Mouse (Mus musculus): Measurements from ENCODE around the gene Pld1.
A peak's percentile ranks its signal among the peaks of the same experiment; 100 is the strongest.

Gene Pld1

DNA sequence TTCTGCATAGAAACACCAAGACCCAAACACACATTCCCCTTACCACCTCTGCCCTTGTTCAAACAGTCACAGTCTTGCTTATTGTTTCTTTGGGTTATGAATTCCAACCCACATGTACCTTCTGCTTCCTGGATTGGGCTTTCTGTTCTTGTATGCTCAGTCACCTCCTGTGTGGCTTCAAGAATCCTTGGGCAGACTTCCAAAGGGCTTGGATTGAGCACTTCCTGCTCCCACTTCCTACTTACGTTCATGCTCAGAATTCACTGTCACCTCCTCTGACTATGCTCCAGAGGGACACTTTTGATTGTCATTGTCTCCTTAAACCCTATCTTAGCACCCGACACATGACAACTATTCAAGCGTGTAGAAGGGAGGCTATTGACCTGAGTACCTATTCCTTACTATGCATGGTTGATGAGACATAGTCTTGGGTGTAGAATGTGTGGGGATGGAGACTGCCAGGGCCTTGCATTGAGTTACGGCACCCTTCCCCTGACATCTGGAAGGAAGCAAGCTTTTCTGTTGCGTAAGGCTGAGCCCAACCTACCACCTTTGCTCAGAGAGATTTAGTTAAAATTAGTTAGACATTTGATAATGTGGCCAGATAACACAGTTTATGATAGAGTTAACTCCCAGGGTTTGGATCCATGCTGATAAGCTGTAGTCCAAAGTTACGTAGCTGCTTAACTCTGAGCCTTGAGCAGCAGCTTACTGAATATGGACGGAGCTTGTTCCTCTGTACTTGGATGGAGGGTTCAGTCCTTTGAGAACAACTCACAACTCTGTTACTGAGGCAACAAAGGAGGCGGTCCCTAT lies 55.9 kb downstream of the Pld1 start:
- no peak for DNase-seq

GRCm38 (mm10) chr3:28004321-28004720 lies 65.8 kb downstream of the Pld1 start:
- no peak for DNase-seq

DNA sequence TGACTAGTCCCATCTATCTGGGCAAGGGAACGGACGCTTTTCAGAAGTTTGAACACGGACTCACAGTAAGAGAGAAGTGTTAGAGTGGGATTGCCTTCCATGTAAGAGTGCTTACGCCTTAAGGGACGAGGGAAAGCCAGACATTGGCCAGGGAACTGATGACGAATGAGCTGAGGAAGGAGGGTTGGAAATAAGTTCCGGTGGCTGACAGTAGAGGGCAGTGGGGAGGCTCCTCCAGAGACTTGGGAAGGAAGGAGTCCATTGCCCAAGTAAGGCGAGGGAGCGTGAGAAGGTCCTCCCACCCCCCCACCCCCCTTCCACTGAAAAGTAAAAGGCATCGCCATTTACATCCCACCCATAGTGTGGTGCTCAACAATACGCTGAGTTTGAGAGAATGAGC lies 69.2 kb downstream of the Pld1 start:
- DNase-seq = no peak

DNA sequence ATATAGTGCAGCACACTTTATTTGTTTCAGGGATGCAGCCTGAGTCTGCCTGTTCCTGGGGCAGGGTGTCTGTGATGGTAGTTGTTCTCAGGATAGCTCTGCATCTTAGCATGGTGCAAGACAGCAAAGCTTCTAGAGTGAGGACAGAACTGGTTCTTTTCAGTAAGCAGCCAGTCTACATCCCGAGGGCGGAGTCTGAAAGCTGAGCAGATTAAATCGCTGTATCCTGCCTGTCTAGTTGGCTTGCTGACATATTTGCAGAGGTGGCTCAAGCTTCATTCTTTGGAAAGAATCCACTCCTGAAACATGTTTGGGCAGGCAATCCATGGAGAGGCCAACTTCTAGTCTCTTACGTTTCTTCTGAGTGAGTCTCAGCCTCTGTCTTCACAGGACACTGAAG lies 69.9 kb downstream of the Pld1 start:
- DNase-seq = no peak

GRCm38 (mm10) chr3:28012177-28012576 lies 73.7 kb downstream of the Pld1 start:
- no peak for DNase-seq

- DNase-seq = no peak
These were observed 74.9 kb downstream of the Pld1 start for GRCm38 (mm10) chr3:28013441-28013840.

DNA sequence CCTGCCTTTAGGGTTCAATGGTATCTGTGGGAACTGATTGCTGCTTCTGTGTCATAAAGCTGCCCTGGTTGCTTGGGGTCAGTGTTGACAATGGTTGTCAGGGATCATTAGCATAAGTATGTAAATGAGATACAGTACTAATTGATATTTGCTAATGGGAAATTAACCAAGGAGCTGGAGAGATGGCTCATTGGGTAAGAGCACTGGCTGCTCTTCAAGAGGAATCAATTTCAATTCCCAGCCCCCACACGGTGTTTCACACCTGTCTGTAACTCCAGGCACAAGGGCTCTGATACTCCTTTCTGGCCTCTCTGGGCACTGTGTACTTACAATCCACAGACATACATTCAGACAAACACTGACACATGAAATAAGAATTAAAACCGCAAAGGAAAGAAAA lies 78.5 kb downstream of the Pld1 start:
- DNase-seq = no peak

GRCm38 (mm10) chr3:28019727-28020126 lies 81.2 kb downstream of the Pld1 start:
- no peak for DNase-seq

DNA sequence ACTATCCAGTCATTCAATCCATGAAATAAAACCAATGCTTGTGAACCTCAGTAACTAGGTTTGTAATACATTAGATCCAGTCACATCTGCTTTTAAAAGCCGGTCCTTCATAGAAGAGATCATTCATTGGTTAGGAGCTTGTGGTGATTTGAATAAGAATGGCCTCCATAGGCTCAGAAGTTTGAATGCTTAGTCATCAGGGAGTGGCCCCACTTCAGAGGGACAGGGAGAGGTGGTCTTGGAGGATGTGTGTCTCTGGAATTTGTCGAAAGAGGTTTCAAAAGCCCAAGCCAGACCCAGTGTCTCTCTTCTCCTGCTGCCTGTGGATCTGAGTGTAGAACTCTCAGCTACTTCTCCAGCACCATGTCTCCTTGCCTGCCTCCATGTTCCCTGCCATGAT lies 81.9 kb downstream of the Pld1 start:
- no peak for DNase-seq

- no peak for DNase-seq
These were observed 83.7 kb downstream of the Pld1 start for GRCm38 (mm10) chr3:28022191-28022590.

- no peak for DNase-seq
These were observed 88.4 kb downstream of the Pld1 start for GRCm38 (mm10) chr3:28026876-28027275.

- DNase-seq = no peak
These were observed 90.0 kb downstream of the Pld1 start for GRCm38 (mm10) chr3:28028456-28028855.

GRCm38 (mm10) chr3:28030860-28031259 lies 92.4 kb downstream of the Pld1 start:
- DNase-seq = no peak

DNA sequence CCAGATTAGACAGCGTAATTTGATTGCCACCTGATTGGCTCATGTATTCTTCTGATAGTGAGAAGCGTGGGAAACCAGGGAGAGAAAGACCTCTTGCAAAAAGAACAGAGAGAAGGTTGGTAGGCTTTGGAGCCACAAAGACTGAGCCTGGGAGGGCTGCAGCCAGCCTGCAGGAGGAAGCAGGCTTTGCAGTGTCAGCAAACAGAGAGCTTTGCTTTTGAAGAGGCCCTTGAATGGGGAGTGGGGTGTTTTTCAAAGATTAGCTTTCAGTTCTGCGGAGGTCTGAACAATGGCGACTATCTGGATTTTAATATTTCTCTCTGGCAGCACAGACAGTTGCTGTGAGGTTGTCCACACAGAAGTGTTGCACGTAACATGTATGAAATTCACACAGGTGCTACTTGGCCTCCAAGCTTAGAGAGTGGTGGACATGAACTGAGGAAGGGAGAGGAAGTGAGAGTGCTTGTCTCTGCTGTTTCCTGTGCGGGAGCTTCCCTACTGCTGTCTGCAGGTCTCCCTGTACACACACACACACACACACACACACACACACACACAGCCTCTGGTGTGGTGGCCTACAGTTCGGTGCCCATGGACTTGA lies 93.2 kb downstream of the Pld1 start:
- DNase-seq = no peak

DNA sequence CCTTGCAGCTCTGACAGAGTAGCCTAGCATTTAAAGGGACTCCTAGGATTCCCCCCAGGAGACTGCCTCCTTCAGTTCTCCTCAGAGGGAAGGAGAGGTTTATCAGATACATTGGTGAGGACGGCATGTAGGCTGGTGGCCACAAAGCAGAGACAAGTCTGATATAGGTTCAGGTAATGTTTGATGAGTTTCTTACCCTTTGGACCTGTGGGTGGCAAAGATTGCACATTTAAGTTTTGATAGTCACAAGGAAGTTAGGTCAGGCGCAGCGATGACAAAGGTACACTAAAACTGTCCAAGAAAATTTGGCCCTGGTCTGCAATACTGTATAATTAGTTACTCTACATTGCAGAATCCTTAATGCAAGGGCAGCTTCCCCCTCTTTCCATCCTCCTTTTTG lies 95.4 kb downstream of the Pld1 start:
- DNase-seq = no peak

GRCm38 (mm10) chr3:28034707-28035333 lies 96.3 kb downstream of the Pld1 start:
- no peak for DNase-seq

DNA sequence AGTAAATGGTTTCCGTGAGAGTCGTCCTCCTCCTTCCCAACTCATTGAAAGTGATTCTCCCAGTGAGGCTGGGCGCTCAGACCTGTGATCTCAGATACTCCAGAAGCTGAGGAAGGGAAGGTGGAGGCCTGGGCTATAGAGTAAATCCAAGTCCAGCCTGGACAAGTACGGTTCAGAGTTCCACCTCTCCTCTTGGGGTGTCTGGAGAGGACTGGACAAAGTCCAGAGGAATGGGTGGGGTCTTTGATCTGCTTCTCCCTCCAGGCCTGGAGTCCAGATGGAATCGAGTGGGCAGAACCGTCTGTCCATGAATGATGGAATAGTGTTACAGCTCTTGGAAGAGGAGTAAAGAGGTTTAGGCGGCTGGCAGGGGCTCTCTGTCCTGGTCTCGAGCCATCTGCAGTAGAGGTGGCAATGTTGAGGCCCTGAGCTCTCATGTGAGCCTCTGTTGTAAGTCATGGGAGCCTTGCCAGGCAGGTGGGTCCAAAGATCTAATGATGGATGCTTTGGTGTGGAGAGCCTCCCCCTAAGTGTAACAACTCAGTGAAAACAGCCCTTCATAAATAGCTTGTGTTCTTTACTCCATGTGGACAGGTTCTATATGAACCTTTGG lies 98.9 kb downstream of the Pld1 start:
- DNase-seq = no peak

DNA sequence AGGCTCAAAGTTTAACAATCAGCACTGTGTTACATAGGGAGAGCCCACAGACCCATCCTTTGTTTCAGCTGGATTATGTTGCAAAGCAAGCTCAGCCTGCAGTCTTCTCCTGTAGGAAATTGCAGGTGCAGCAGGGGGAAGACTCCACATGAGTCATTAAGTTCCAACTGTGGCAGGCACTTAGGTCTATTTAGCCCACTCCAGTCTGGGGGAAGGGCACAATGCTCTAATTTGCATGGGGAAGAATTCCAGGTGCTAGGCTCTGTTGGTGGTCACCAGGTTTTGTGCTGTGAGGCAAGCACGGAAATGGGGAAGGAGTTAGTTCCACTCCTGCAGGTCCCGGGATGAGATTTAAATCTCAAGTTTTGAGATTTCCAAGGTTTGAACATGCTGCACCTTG lies 99.6 kb downstream of the Pld1 start:
- DNase-seq = no peak

- peak in 1 of 2 experiments; percentile 9 for DNase-seq
These were observed 101.3 kb downstream of the Pld1 start for GRCm38 (mm10) chr3:28039760-28040159.

GRCm38 (mm10) chr3:28041236-28041635 lies 102.7 kb downstream of the Pld1 start:
- no peak for DNase-seq

- DNase-seq = no peak
These were observed 103.9 kb downstream of the Pld1 start for GRCm38 (mm10) chr3:28042366-28042765.

GRCm38 (mm10) chr3:28047599-28047998 lies 109.1 kb downstream of the Pld1 start:
- no peak for DNase-seq

DNA sequence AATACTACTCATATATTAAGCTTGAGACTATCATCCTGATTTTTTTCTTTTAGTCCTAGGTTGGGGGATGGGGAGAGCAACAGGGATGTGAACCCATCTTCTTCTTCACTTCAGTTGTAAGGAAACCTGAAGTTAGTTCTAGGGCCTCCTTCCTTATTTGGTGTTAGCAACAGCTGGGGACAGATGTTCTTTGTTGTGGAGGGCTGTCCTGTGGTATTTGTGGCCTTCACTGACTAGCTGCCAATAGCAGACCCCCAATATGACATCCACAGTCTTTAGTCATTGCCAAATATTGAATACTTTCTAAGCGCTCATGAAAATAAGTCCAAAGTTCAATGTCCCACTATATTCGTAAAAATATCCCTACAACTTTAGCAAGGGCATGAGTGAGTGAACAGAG lies 111.0 kb downstream of the Pld1 start:
- no peak for DNase-seq

- no peak for DNase-seq
These were observed 114.6 kb downstream of the Pld1 start for GRCm38 (mm10) chr3:28053076-28053475.

Data from cerebellum, postnatal 25 days (tissue).